Mouse (Mus musculus): ENCODE data around the gene Slc35b4.

- TF ChIP-seq CTCF (IDR thresholded peaks at IDR 0.05; ENCODE audit: low read depth, low read length) = no peak
- no peak for TF ChIP-seq GATA1 (IDR thresholded peaks at IDR 0.05; ENCODE audit: borderline replicate concordance, low read length)
- TF ChIP-seq POLR2AphosphoS5 (IDR thresholded peaks at IDR 0.05; ENCODE audit: insufficient replicate concordance, low read depth, low read length) = no peak
Observed at GRCm38 (mm10) chr6:34203503-34203902, 26.6 kb upstream of the Slc35b4 start.

Data from G1E (cell line).